Mouse (Mus musculus): ENCODE results near the gene Gsdma.

DNA sequence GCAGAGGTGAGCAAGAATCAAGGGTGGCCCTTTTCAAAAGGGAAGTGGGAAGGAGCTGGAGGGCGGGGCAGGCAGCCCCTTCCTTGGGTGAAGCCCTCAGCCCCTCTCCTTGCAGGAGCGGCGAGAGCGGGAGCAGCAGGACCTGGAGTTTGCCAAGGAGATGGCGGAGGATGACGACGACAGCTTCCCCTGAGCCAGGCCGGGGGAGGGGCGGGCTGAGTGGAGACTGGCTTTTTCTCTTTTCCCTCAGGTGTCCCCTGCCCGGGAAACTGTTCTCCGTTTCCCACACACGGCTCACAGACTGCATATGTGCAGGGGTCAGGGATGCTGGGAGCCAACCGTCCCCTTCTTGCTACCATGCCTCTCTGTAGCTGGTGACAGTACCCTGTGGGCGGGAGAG is 31.3 kb downstream of the Gsdma start:
- TF ChIP-seq EP300 (IDR thresholded peaks at IDR 0.05; ENCODE audit: low read depth) (no peak), CTCF (IDR thresholded peaks at IDR 0.05; ENCODE audit: low read depth) (no peak)

All from liver, postnatal 0 days (tissue).